Mouse (Mus musculus) lung, postnatal 4 days (tissue): ENCODE results near the gene Alg9.
A peak's percentile ranks its signal among the peaks of the same experiment; 100 is the strongest.

Experiments used
- DNase-seq, 2 experiments: peaks; one replicate each; pipeline ENCODE4 v3.0.0; 2021

Gene Alg9

DNA sequence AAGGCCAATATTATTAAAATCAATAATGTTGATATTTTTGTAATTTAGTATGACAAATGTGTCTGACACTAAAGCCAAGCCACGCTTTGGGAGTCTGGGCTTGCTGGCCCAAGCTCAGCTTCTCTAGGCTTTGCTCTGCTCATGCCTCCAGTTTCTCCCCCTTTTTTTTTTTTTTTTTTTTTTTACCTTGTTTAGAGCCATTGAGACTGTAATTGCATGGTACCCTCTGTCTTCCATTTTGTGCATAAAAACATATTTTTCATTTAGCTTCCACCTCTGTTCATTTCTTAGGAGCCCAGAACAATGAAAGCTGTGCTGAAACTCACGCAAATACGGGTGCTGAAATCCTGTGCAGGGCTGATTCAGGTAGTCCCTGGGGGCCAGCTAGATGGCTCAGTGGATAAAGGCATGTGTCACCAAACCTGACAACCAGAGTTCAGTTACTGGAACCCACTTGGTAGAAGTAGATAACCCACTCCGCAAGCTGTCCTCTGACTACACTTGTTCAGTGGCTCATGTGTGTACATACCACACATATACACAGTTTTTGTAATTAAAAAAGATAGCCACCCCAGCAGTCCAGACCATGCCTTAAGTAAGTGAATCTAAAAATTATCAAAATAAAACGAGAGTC, 80.4 kb downstream of the Alg9 start:
- DNase-seq = no peak

DNA sequence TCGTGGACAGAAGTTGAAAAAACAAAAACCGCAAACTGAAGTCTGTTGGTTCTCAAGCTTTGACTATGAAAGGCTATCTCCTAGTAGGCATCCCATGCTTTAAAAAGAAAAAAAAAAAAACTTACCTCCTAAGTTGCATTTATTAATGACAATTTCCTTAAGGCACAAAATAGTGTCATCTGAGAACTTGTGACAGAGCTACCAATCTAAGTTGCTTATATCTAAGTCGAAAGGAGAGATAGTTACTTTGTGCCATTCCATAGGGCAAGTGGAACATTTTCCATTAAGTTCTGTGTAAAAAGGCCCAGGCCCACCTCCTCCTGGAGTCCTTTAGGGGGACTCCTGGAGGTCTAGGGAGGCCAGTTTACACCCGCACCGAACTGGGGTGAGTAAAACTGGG, 81.0 kb downstream of the Alg9 start:
- DNase-seq = no peak

- DNase-seq = peak; percentile 95 to 97
Measured at GRCm38 (mm10) chr9:50856341-50857081, 81.7 kb downstream of the Alg9 start.

GRCm38 (mm10) chr9:50857082-50857641, 82.3 kb downstream of the Alg9 start:
- DNase-seq = no peak

GRCm38 (mm10) chr9:50858681-50859080, 83.9 kb downstream of the Alg9 start:
- DNase-seq = peak; percentile 39 to 82

DNA sequence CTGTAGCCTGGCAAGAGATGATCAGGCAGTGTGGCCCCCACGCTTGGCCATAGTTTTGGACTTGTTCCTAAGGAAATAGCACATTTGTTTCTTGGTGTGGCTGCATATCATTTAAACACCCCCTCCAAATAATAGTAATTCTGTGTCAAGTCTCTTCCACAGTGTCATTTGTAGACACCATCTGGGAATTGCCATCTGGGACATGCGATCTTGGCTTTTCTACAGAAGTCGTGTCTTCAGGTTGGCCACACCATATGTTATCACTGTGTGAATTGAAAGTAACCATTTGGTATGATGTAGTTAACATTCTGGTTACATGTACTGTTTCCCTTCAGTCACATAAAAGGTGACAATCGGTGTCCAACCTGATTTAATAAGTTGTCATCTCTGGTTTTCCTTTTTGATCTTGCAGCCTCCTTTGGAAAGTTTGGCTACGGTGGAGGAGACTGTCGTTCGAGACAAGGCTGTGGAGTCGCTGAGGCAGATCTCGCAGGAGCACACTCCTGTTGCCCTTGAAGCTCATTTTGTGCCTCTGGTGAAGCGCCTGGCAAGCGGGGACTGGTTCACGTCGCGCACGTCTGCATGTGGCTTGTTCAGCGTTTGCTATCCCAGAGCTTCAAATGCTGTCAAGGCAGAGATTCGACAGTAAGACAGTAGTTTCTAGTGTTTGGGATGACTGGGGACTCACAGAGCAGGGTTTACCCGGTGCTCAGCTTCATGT, 86.5 kb downstream of the Alg9 start:
- no peak for DNase-seq

GRCm38 (mm10) chr9:50863824-50864223, 89.0 kb downstream of the Alg9 start:
- no peak for DNase-seq

DNA sequence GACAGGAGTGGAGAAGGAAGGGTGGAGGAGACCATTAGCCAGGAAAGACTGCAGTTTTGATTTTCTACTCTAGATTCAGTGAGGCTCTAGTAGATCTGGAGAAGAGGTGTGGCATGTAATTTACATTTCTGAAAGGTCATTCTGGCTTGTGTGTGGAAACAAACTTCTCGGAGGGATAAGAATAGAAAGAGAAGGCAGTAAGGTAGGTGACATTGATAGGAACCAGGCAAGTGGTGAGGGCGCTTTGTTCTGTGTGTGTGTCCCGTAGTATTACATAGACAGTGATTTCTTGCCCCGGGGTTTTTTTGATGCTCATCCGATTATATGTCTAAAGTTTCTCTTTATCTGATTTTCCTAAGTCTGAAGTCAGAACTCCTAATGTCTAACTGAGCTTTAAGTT, 90.1 kb downstream of the Alg9 start:
- DNase-seq = no peak

- DNase-seq = peak in 1 of 2 experiments; percentile 43
Measured at GRCm38 (mm10) chr9:50865803-50866202, 91.0 kb downstream of the Alg9 start.

DNA sequence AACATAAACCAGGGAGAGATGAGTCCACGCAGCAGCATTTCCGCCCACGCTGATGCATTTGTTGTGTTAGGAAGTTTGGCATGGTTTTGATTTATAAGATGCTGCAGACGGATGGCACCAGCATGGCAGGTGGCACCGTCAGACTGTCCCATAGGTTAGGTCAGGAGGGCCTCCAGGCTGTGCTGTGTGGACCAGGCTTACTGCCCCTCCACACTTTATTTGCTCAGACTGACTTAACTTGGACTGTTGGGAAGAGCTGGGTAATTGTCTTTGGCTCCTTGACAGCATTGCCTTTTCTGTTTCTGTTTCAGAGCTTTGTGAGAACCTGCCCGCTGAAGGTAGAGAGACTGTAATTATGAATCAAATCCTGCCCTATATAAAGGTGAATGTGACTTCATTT, 92.2 kb downstream of the Alg9 start:
- no peak for DNase-seq

- no peak for DNase-seq
Measured at GRCm38 (mm10) chr9:50868182-50868581, 93.4 kb downstream of the Alg9 start.

- DNase-seq = no peak
Measured at GRCm38 (mm10) chr9:50873210-50873609, 98.4 kb downstream of the Alg9 start.

GRCm38 (mm10) chr9:50874031-50874430, 99.2 kb downstream of the Alg9 start:
- DNase-seq = no peak

- DNase-seq = no peak
Measured at GRCm38 (mm10) chr9:50875470-50875869, 100.7 kb downstream of the Alg9 start.

DNA sequence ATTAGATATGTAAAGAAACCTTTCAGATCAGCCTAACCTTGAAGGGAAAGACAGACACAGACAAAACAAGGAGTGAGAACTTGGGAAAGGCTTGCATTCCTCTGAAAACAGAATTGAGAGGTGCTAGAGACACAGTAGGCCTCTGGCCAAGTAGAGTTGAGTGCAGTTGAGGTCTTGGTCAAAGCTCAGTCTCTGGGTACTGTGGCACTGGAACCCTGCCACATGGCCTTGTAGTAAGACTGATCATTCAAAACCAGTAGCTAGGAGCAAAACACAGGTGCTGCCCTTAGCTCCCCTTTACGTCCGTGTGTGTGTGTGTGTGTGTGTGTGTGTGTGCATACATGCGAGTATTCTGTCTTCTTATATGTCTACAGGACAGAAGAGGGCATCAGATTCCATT, 101.5 kb downstream of the Alg9 start:
- DNase-seq = no peak

DNA sequence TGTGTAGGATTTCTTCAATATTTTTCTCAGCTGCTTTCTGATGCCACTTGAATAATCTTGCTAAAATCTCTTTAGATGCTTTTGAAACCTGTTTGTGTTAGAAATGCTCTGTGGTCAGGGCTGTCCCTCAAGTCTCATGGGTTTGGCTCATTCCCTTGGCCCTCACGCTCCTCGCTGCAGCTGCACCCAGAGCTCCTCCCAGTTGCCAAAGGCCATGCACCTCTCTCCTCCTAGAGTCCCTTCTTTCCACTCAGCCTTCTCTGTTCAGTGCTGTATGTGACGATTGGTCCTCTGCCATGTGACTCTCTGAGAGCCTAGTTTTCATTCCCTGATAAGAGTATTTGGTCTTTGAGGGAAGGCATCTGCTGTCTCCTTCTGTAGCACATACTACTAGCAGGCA, 102.6 kb downstream of the Alg9 start:
- DNase-seq = no peak

GRCm38 (mm10) chr9:50882183-50882582, 107.4 kb downstream of the Alg9 start:
- no peak for DNase-seq

- no peak for DNase-seq
Measured at GRCm38 (mm10) chr9:50884093-50884492, 109.3 kb downstream of the Alg9 start.

DNA sequence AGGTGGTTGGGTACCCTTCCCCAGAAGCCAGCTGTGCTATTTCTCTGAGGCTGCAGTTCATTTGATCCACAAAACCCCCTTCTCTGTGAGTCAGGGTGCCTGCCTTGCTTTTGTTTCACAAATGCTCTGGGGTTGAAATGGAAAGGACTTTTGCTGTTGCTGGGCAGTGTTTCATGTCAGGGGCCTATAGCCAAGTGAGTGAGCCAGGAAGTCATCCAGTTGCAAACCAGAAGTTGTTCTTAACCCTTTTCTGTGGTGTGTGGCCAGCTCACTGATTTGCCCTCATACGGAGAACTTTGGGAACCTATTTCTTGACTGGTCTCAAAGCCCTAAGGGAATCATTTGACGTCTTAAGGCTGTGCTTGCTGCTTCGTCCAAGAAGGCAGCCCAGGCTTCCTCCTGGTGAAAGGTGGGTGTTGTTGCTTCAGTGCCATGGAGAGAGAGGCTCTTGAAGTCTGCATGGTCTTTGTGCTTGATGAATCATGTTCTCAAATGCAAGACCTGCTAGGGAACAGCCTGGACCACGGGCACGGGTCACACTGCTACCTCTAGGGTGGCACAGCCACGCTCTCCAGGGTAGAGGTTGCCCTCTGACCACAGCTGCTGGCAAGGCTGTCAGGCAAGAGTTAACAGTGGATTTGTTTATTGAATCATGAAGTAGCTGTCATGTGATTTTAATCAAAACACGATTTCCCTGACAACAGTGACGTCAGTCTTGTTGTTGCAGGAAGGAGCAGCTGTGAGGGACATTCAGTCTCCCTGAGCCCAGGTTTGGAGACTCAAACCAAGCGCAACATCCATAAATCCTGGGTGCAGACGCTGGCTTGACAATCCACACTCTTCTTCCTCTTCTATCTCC, 110.2 kb downstream of the Alg9 start:
- DNase-seq = peak; percentile 67 to 73

DNA sequence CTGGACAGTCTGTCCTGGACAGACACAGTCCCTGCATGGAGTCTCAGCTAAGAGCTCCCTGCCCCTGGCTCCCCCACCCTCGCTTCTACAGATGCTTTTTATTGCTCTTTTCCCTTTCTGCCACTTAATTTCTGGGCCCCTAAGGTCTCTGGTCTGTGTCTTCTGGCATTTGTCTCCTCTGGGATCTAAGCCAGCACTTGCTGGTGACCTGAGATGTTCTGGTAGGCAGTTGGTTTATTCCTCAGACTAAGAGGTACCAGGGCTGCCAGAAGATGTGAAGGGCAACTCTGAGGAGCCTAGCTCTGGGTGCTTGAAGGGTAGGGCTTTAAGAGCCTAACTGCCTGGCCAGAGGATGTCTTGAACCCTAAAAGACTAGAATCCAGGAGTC, 110.8 kb downstream of the Alg9 start:
- DNase-seq = no peak

DNA sequence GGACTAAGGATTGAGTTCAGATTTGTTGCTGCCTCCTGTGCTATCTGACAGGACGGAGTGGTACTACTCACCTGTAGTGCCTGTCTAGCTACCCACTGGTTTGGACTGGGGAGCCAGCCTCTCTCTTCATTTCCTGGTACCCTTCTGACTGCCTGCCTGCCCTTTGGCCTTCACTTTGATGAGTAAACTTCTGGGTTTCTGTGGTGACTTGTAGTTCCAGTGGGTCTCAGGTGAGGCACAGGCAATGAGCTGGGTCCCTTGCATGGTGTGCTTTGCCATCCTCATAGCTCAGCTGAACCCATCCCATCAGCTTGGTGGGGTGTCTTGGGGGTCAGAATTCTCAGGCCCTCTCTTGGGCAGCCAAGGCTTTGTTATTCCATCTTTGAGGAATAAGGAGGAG, 112.1 kb downstream of the Alg9 start:
- no peak for DNase-seq

DNA sequence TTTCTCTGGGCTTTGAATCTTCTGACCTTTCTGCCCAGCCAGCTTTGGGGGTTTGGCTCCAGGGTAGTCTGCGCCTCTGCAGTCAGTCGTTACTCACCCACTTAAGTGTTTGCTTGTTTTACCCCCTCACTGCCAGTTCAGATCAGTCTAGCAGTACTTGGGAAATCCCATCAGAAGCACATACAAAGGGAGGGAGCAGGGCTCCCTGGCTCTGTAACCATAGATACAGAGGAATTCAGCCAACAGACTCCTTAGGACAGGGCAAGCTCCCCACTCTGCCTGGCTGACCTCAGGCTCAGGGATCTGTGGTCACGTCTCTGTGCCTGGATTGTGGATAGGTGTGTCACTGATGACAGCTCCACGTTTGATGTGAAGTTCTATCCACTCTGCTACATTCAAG, 112.5 kb downstream of the Alg9 start:
- peak; percentile 39 to 62 for DNase-seq

DNA sequence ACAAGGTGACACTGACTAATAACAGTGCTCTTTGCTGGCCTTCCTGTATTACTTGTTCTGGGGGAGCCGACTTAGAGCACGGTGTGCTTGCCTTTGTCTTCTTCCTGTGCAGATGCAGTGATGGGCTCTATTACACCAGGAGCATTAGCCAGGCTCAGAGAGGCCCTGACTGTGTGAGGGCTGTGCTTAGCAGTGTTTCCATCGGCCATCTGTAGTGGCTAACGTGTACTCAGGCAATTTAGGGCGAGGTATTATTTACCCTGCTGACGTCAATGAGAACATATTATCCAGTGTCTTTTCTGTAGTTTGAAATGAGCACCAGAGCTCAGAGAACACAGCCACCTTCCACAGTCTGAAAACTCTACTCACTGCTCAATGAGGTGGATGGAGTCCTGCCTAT, 114.4 kb downstream of the Alg9 start:
- DNase-seq = no peak
